Mouse (Mus musculus): ENCODE measurements around the gene Pcyt2.
A peak's percentile ranks its signal among the peaks of the same experiment; 100 is the strongest.

GRCm38 (mm10) chr11:120617519-120618112, at the start of gene Pcyt2:
- TF ChIP-seq CTCF (IDR thresholded peaks at IDR 0.05; ENCODE audit: insufficient read depth, low read length): no peak
- TF ChIP-seq POLR2A (IDR thresholded peaks at IDR 0.05; ENCODE audit: borderline replicate concordance, extremely low read depth, low read depth, low read length): peak; percentile 71; the same call in 1 of the 2 replicates
